Mouse (Mus musculus) hindbrain, embryonic 14.5 days (tissue): ENCODE data around the gene Rpl13a. TPM values are rescaled to one million over a fixed set of nuclear protein-coding genes. Genes with fewer than 3 reads are reported as not detected.
"Not testable (repeated sequence)": the region's sequence is repeated elsewhere in the genome, so short reads cannot be mapped to it uniquely, and the experiment has no call there.

ENCODE experiments used
- ATAC-seq: fragments of 200-750 bp; cut with Nextera tagmentation; 2 replicates; pipeline ENCODE4 v1.8.0; 2017; ENCODE audit warnings: moderate number of reproducible peaks, mild to moderate bottlenecking, moderate TSS enrichment, moderate library complexity; ENCODE audit not compliant: low FRiP score
- DNase-seq: peaks from one replicate; pipeline ENCODE4 v3.0.0-alpha.2; 2015; ENCODE audit warnings: low spot score
- H3K27ac ChIP-seq: fragments of 300-500 bp; sonication (generic); 2 replicates; pipeline ENCODE4 v1.5.1; 2014; ENCODE audit warnings: mild to moderate bottlenecking, moderate library complexity
- H3K27me3 ChIP-seq: fragments of 300-500 bp; sonication (generic); 2 replicates; pipeline ENCODE4 v1.6.1; 2014; ENCODE audit warnings: mild to moderate bottlenecking, low read length, mixed read lengths; ENCODE audit not compliant: control insufficient read depth, insufficient read depth
- H3K36me3 ChIP-seq: fragments of 300-500 bp; sonication (generic); replicated peaks from 2 replicates; pipeline ENCODE4 v1.6.1; 2014; ENCODE audit not compliant: control insufficient read depth, insufficient read depth
- H3K4me1 ChIP-seq: fragments of 300-500 bp; sonication (generic); replicated peaks from 2 replicates; pipeline ENCODE4 v1.6.1; 2014; ENCODE audit warnings: antibody characterized with exemption, low read length, mixed read lengths; ENCODE audit not compliant: control insufficient read depth, insufficient read depth
- H3K4me2 ChIP-seq: fragments of 300-500 bp; sonication (generic); replicated peaks from 2 replicates; pipeline ENCODE4 v1.6.1; 2014; ENCODE audit warnings: mild to moderate bottlenecking, moderate library complexity
- H3K4me3 ChIP-seq: fragments of 300-500 bp; sonication (generic); replicated peaks from 2 replicates; pipeline ENCODE4 v1.5.1; 2014; ENCODE audit warnings: mild to moderate bottlenecking, low read length
- H3K9ac ChIP-seq: fragments of 300-500 bp; sonication (generic); 2 replicates; pipeline ENCODE4 v1.6.1; 2014
- H3K9me3 ChIP-seq: fragments of 300-500 bp; sonication (generic); 2 replicates; pipeline ENCODE4 v1.6.1; 2016; ENCODE audit warnings: low read length; ENCODE audit not compliant: control insufficient read depth
- WGBS: fragments of 180-500 bp; shearing (Covaris S2); extraction: QIAGEN DNeasy Blood & Tissue Kit; methylation state at CpG from one replicate; pipeline ENCODE4 v1.1.7; 2014; 5-methylcytosine and 5-hydroxymethylcytosine counted together
- polyA plus RNA-seq: library from polyadenylated mRNA; unstranded; fragments of >200 nt; fragmentation: Nextera tagmentation; extraction: Ambion mirVana; gene quantifications from 2 replicates; pipeline ENCODE4 v1.2.1, GENCODE M21; 2014

Gene Rpl13a
- polyA plus RNA-seq, 1 experiment from 2014 or later: 835 TPM

DNA sequence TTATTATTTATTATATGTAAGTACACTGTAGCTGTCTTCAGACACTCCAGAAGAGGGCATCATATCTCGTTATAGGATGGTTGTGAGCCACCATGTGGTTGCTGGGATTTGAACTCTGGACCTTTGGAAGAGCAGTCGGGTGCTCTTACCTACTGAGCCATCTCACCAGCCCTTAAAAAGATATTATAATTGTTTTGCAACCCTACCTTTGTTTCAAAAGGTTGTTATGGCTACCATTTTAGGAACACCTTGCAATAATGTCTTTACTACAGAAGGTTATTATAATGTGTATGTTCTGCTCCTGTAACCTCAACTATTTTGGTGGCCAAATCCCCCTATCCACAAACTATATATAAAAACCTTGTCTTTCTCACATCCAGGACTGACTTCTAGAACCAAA lies 24.5 kb upstream of the Rpl13a start:
- 95% methylated on average over 2 of the region's 2 CpGs for WGBS
- H3K9ac ChIP-seq, ATAC-seq: not testable (repeated sequence)

DNA sequence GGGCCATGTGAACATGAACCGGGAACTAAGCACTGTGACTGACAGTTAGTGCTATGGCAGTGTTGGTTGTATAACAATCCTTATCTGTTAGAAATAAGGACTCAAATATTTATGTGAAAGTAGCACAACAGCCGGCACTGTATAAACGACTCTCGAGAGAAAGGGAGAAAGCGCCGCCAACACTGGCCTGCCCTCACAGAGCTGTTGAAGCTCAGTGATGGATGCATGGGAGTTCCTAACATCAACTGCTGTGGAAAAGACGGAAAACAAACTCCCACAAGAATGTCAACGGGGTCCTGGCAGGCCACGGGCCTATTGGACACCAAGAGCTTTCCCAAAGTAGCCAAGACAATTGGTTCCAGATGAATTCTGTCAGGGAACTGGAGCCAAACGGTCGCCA lies 22.7 kb upstream of the Rpl13a start:
- no peaks in the 10 kb centered on the region for H3K27me3 ChIP-seq
- H3K9ac ChIP-seq: 0 out of 2 replicates have a peak overlapping the region, but pooled peaks have one; percentile 28
- DNase-seq (no peak), ATAC-seq (no peak)
- H3K27ac ChIP-seq: no peak overlapping the region
- H3K4me3 ChIP-seq: no peak overlapping the region
- H3K4me2 ChIP-seq: no peak overlapping the region
- H3K4me1 ChIP-seq: peaks cover 12% of the 10 kb centered on the region
- WGBS: 56% methylated on average over 11 of the region's 11 CpGs
- H3K9me3 ChIP-seq: no peaks in the 10 kb centered on the region
- 0 out of 2 replicates have a peak, but pooled peaks cover 6% of the 10 kb centered on the region for H3K36me3 ChIP-seq

More for the DNA sequence above, 24.5 kb upstream of the Rpl13a start:
- Histone ChIP-seq H3K4me1 (peaks cover 12% of the 10 kb centered on the region), H3K4me2 (peak overlapping the region; percentile 93)
- H3K27me3 ChIP-seq, H3K9me3 ChIP-seq, DNase-seq, H3K27ac ChIP-seq, H3K36me3 ChIP-seq, H3K4me3 ChIP-seq: not testable (repeated sequence)

- WGBS: 75% methylated on average over 4 of the region's 4 CpGs
- DNase-seq: no peak
- Histone ChIP-seq H3K36me3 (0 out of 2 replicates have a peak, but pooled peaks cover 6% of the 10 kb centered on the region), H3K4me2 (no peak overlapping the region), H3K27ac (no peak overlapping the region), H3K4me1 (peaks cover 11% of the 10 kb centered on the region), H3K4me3 (no peak overlapping the region), H3K27me3 (no peaks in the 10 kb centered on the region), H3K9ac (no peak overlapping the region), H3K9me3 (no peaks in the 10 kb centered on the region)
- ATAC-seq: no peak
These were observed 21.8 kb upstream of the Rpl13a start for GRCm38 (mm10) chr7:45150321-45150720.

GRCm38 (mm10) chr7:45149545-45149944 lies 21.0 kb upstream of the Rpl13a start:
- 28% methylated on average over 6 of the region's 6 CpGs for WGBS
- no peak overlapping the region for H3K27ac ChIP-seq
- ATAC-seq: no peak
- H3K9ac ChIP-seq: no peak overlapping the region
- 0 out of 2 replicates have a peak, but pooled peaks cover 5% of the 10 kb centered on the region for H3K4me1 ChIP-seq
- 0 out of 2 replicates have a peak, but pooled peaks cover 6% of the 10 kb centered on the region for H3K36me3 ChIP-seq
- no peak for DNase-seq
- H3K4me2 ChIP-seq: no peak overlapping the region
- H3K4me3 ChIP-seq: no peak overlapping the region
- H3K9me3 ChIP-seq: no peaks in the 10 kb centered on the region
- H3K27me3 ChIP-seq: no peaks in the 10 kb centered on the region

DNA sequence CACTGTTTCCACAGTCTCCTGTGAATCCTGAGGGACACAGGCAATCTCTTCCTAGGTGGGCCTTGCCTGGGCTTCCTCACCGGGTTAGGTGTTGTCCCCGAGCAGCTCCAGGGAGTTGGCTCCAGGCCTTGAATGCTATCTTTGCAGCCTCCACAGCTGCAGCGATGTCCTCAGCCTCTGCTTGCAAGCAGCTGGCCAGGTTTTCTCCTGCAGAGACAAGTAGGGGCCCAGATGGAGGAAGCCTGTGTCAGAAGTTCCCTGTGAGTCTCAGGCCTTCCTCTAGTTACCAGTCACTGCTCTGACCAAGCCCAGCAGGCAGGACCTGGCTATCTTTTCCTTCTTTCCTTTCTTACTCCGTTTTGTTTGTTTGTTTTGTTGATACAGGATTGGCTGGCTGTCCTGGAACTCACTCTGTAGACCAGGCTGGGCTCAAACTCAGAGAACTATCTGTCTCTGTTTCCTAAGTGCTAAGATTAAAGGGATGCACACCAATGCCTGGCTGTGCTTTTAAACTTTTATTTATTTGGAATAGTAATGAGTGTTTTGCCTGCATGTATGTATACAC lies 20.1 kb upstream of the Rpl13a start:
- DNase-seq: no peak
- H3K27ac ChIP-seq: no peak overlapping the region
- no peak overlapping the region for H3K9ac ChIP-seq
- H3K4me1 ChIP-seq: 0 out of 2 replicates have a peak, but pooled peaks cover 3% of the 10 kb centered on the region
- no peak overlapping the region for H3K4me3 ChIP-seq
- 65% methylated on average over 4 of the region's 4 CpGs for WGBS
- ATAC-seq: no peak
- H3K27me3 ChIP-seq: no peaks in the 10 kb centered on the region
- no peaks in the 10 kb centered on the region for H3K9me3 ChIP-seq
- no peak overlapping the region for H3K4me2 ChIP-seq
- 0 out of 2 replicates have a peak, but pooled peaks cover 6% of the 10 kb centered on the region for H3K36me3 ChIP-seq

GRCm38 (mm10) chr7:45147899-45148298 lies 19.3 kb upstream of the Rpl13a start:
- DNase-seq (no peak), ATAC-seq (no peak)
- Histone ChIP-seq H3K9me3 (no peaks in the 10 kb centered on the region), H3K4me1 (no peaks in the 10 kb centered on the region), H3K4me2 (no peak overlapping the region), H3K9ac (no peak overlapping the region), H3K4me3 (no peak overlapping the region), H3K27me3 (no peaks in the 10 kb centered on the region), H3K36me3 (0 out of 2 replicates have a peak, but pooled peaks cover 6% of the 10 kb centered on the region), H3K27ac (no peak overlapping the region)
- 86% methylated on average over 11 of the region's 11 CpGs for WGBS

- H3K4me2 ChIP-seq: no peak overlapping the region
- no peak overlapping the region for H3K27ac ChIP-seq
- DNase-seq: no peak
- H3K36me3 ChIP-seq: peaks cover 11% of the 10 kb centered on the region; the same call in 1 of the 2 replicates
- no peak overlapping the region for H3K9ac ChIP-seq
- 94% methylated on average over 11 of the region's 11 CpGs for WGBS
- no peak overlapping the region for H3K4me3 ChIP-seq
- ATAC-seq: no peak
- H3K27me3 ChIP-seq: no peaks in the 10 kb centered on the region
- H3K9me3 ChIP-seq: no peaks in the 10 kb centered on the region
- H3K4me1 ChIP-seq: no peaks in the 10 kb centered on the region
These were observed 18.7 kb upstream of the Rpl13a start for GRCm38 (mm10) chr7:45147267-45147666.

GRCm38 (mm10) chr7:45145460-45145859 lies 16.9 kb upstream of the Rpl13a start:
- H3K27me3 ChIP-seq: no peaks in the 10 kb centered on the region
- no peak for DNase-seq
- no peak overlapping the region for H3K27ac ChIP-seq
- ATAC-seq: no peak
- H3K4me3 ChIP-seq: no peak overlapping the region
- H3K4me2 ChIP-seq: no peak overlapping the region
- no peak overlapping the region for H3K9ac ChIP-seq
- 96% methylated on average over 8 of the region's 8 CpGs for WGBS
- peaks cover 12% of the 10 kb centered on the region; the same call in 1 of the 2 replicates for H3K36me3 ChIP-seq
- no peaks in the 10 kb centered on the region for H3K4me1 ChIP-seq
- H3K9me3 ChIP-seq: no peaks in the 10 kb centered on the region

DNA sequence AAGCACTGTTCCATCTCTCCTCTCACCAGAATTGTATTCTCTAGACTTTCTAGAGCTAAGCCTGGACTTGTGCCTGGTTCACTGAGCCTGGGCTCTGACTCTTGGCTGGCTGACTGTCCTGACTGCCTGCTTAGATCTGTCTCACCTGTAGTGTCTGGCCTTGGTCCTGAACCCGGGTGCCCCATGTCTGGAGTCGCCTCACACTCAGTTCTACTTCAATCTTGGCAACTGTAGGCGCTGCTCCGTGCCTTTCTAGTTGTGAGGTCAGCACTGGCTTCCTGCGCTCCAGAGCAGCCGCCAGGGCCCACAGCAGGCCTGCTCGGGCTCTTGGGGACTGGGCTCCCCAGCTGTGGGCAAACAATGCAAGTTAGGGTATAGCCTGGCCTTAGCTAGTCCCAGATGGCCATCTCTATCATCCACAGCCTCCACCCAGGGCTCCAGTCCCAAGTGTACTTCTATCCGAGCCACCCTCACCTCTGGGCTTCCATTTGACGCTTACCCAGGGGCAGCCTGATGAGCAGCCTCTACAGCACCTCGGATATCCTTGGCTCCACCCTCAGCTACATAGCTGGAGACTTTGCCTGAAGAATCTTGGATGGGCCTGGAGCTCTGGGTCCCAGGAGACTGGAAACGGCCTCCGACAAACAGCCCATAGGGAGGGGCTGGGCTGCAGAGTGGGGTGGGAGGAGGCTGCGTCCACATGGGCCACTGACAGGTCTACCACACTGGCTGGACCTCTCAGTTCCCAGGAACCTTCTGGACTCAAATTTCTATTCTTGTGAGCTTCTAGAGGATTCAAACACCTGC lies 16.0 kb upstream of the Rpl13a start:
- Histone ChIP-seq H3K4me2 (no peak overlapping the region), H3K27me3 (no peaks in the 10 kb centered on the region), H3K4me3 (no peak overlapping the region), H3K9ac (no peak overlapping the region), H3K4me1 (no peaks in the 10 kb centered on the region), H3K27ac (no peak overlapping the region), H3K9me3 (no peaks in the 10 kb centered on the region), H3K36me3 (peaks cover 12% of the 10 kb centered on the region; the same call in 1 of the 2 replicates)
- WGBS: 89% methylated on average over 13 of the region's 13 CpGs
- ATAC-seq (no peak), DNase-seq (no peak)
